Mouse (Mus musculus) adrenal gland, postnatal 10 days (tissue): ENCODE measurements around the gene Npr2. TPM values are rescaled to one million over a fixed set of nuclear protein-coding genes. Genes with fewer than 3 reads are reported as not detected.
"Not testable (repeated sequence)": the region's sequence is repeated elsewhere in the genome, so short reads cannot be mapped to it uniquely, and the experiment has no call there.

Experiments
- DNase-seq: peaks from one replicate; pipeline ENCODE4 v3.0.0; 2021; ENCODE audit warnings: mixed read lengths
- long read RNA-seq, 2 experiments: library from polyadenylated mRNA; stranded (forward); transcript quantifications; one replicate each; pipeline ENCODE4 v2.0.0; 2021
- total RNA-seq, 2 experiments: library from RNA; stranded (reverse); gene quantifications; 2 replicates each; pipeline ENCODE4 v1.2.3; 2021

Gene Npr2
- 10 to 100 TPM; 30.1 to 48.3 TPM for total RNA-seq
- long read RNA-seq, experiment 1, partial matches to known transcripts, result 6 of 13 reads
- long read RNA-seq, experiment 1, other reads (novel, unspliced or antisense), result 3 of 13 reads
- long read RNA-seq, experiment 2, transcript Npr2-201 (22 exons, 3,660 nt), result major isoform, 8 of 13 reads
- long read RNA-seq, experiment 2, partial matches to known transcripts, result 1 of 13 reads
- long read RNA-seq, experiment 2, other reads (novel, unspliced or antisense), result 4 of 13 reads

- DNase-seq, result peak; percentile 71
Measured at GRCm38 (mm10) chr4:43631046-43631955, at the start of gene Npr2. Gene Npr2 (plus strand): TSS chr4:43631935.

- DNase-seq, result no peak
Measured at GRCm38 (mm10) chr4:43582241-43582640, 49.5 kb upstream of the Npr2 start.

GRCm38 (mm10) chr4:43583421-43583820 lies 48.3 kb upstream of the Npr2 start:
- no peak for DNase-seq

GRCm38 (mm10) chr4:43584444-43585416 lies 47.0 kb upstream of the Npr2 start, which contains the start of gene Msmp:
Gene Msmp (minus strand): TSS chr4:43584494.
- peak; percentile 42 for DNase-seq

- DNase-seq, result no peak
Measured at GRCm38 (mm10) chr4:43585682-43586081, 46.1 kb upstream of the Npr2 start.

GRCm38 (mm10) chr4:43586411-43586810 lies 45.3 kb upstream of the Npr2 start:
- DNase-seq, result peak; percentile 56

GRCm38 (mm10) chr4:43587681-43588080 lies 44.1 kb upstream of the Npr2 start:
- no peak for DNase-seq

GRCm38 (mm10) chr4:43591543-43591942 lies 40.2 kb upstream of the Npr2 start:
- no peak for DNase-seq

GRCm38 (mm10) chr4:43591961-43592360 lies 39.8 kb upstream of the Npr2 start:
- DNase-seq, result no peak

GRCm38 (mm10) chr4:43593453-43593852 lies 38.3 kb upstream of the Npr2 start:
- DNase-seq, result no peak

GRCm38 (mm10) chr4:43596597-43596996 lies 35.1 kb upstream of the Npr2 start:
- not testable (repeated sequence) for DNase-seq

- DNase-seq, result no peak
Measured at GRCm38 (mm10) chr4:43598200-43598599, 33.5 kb upstream of the Npr2 start.

- DNase-seq, result no peak
Measured at GRCm38 (mm10) chr4:43598650-43599380, 32.9 kb upstream of the Npr2 start.

GRCm38 (mm10) chr4:43600195-43600934 lies 31.4 kb upstream of the Npr2 start:
- no peak for DNase-seq

GRCm38 (mm10) chr4:43604099-43604498 lies 27.6 kb upstream of the Npr2 start:
- no peak for DNase-seq

GRCm38 (mm10) chr4:43604751-43605685 lies 26.7 kb upstream of the Npr2 start:
- DNase-seq, result no peak

GRCm38 (mm10) chr4:43612534-43612933 lies 19.2 kb upstream of the Npr2 start:
- no peak for DNase-seq

- DNase-seq, result no peak
Measured at GRCm38 (mm10) chr4:43613060-43613730, 18.5 kb upstream of the Npr2 start.
